Mouse (Mus musculus): ENCODE results near the gene Dlst.

The Dlst gene

GRCm38 (mm10) chr12:85115678-85116077 is 5.0 kb downstream of the Dlst start:
- DNase-seq: no peak

- DNase-seq: no peak
Observed at GRCm38 (mm10) chr12:85121806-85122459, 11.3 kb downstream of the Dlst start.

GRCm38 (mm10) chr12:85123108-85123530 is 12.5 kb downstream of the Dlst start:
- DNase-seq: peak; percentile 18 to 24

- peak in 1 of 2 experiments; percentile 14 for DNase-seq
Observed at GRCm38 (mm10) chr12:85123645-85124044, 13.0 kb downstream of the Dlst start.

GRCm38 (mm10) chr12:85124751-85125150 is 14.1 kb downstream of the Dlst start:
- DNase-seq: no peak

GRCm38 (mm10) chr12:85126986-85127603 is 16.5 kb downstream of the Dlst start:
- DNase-seq: no peak

- DNase-seq: no peak
Observed at GRCm38 (mm10) chr12:85129426-85129978, 18.9 kb downstream of the Dlst start.

- no peak for DNase-seq
Observed at GRCm38 (mm10) chr12:85131361-85131760, 20.7 kb downstream of the Dlst start.

GRCm38 (mm10) chr12:85134043-85134794 is 23.6 kb downstream of the Dlst start:
- DNase-seq: no peak

GRCm38 (mm10) chr12:85135513-85136470 is 25.2 kb downstream of the Dlst start:
- no peak for DNase-seq

- DNase-seq: no peak
Observed at GRCm38 (mm10) chr12:85136627-85137026, 26.0 kb downstream of the Dlst start.

GRCm38 (mm10) chr12:85140036-85140701 is 29.5 kb downstream of the Dlst start:
- peak; percentile 38 to 42 for DNase-seq

- DNase-seq: no peak
Observed at GRCm38 (mm10) chr12:85141096-85141495, 30.5 kb downstream of the Dlst start.

GRCm38 (mm10) chr12:85142803-85143202 is 32.2 kb downstream of the Dlst start:
- DNase-seq: peak; percentile 87

GRCm38 (mm10) chr12:85144276-85144675 is 33.6 kb downstream of the Dlst start:
- DNase-seq: peak; percentile 28 to 33

GRCm38 (mm10) chr12:85144821-85145220 is 34.2 kb downstream of the Dlst start:
- DNase-seq: no peak

- no peak for DNase-seq
Observed at GRCm38 (mm10) chr12:85145630-85146029, 35.0 kb downstream of the Dlst start.

GRCm38 (mm10) chr12:85146355-85146754 is 35.7 kb downstream of the Dlst start:
- no peak for DNase-seq

GRCm38 (mm10) chr12:85146881-85147280 is 36.2 kb downstream of the Dlst start:
- DNase-seq: no peak

- DNase-seq: no peak
Observed at GRCm38 (mm10) chr12:85150321-85151001, 39.8 kb downstream of the Dlst start.

Measured in B cell, adult 2 months (primary cell).